Mouse (Mus musculus) megakaryocyte, embryonic 14.5 days (primary cell): ENCODE measurements around the gene Eml1.

Experiments
- FLI1 ChIP-seq: IDR thresholded peaks from 2 replicates; pipeline ENCODE4 v1.6.1; 2012; ENCODE audit warnings: low read length, inconsistent platforms, mixed read lengths
- GATA1 ChIP-seq: IDR thresholded peaks from 3 replicates; pipeline ENCODE4 v1.6.1; 2012; ENCODE audit warnings: mixed read lengths, low read length, inconsistent platforms, borderline replicate concordance

GRCm38 (mm10) chr12:108474440-108474839 lies 103.7 kb downstream of the Eml1 start:
- TF ChIP-seq GATA1 (no peak), FLI1 (no peak)
